8 mouse cellular contexts compared by ENCODE assay signal in the genomic region with DNA sequence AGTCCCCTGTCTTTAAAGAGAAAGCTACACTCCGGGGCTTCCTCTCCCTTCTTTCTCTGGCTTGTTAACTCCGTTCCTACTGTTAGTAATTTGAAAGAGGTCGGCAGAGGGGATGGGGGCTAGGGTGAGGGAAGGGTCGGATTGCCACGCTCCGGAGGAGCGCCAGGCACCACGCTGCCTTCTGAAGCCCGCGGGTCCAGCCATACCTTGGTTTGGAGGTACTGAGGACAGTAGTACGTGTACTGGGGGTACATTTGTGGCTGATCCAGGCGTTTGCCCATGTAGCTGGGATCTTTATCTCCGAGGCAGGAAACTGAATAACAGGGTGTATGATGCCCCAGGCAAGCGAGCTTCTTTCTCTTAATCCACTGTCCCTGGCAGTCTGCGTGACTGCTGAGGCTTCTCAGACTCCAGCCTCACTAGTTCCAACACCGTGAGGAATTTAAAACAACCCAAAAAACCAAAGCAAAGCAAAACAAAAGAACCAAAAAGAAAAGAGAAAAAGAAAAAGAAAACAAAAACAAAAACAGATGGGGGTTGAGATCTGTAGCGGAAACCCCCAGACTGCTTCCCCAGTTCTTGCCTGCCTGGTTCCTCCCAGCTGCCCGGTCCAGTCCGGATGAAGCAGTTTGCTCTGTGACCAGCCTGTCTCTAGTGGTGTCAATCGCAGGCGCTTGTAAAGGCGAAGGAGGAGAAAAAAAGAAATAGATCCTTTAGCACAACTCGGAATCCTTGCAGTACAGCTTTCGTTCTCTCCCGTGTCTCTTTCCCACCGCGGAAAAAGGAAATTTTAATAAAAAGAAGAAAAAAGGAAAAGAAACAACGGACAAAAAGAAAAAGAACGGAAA.
DNase-seq lines count a peak whose midpoint lies in the region; ATAC-seq lines count a peak whose summit lies in the region.

No protein-coding gene starts in this region.

- DNase-seq in lung, adult 18-20 months: peak; percentile 26 to 45
- DNase-seq in lung, postnatal 25 days (ENCODE audit: low spot score): no peak
- peak; percentile 39 to 54 for DNase-seq in adrenal gland, postnatal 36 days
- peak; percentile 64 for DNase-seq in retina, postnatal 1 day
- no peak for DNase-seq in thymus, postnatal 14 days

- peaks cover 20% of the 10 kb centered on the region for H3K4me1 ChIP-seq in forebrain, embryonic 16.5 days (replicated peaks; ENCODE audit: control insufficient read depth, insufficient read depth, low read length)
- peaks cover 12% of the 10 kb centered on the region for H3K4me1 ChIP-seq in intestine, embryonic 16.5 days (ENCODE audit: control insufficient read depth, insufficient read depth, low read length)
- no peaks in the 10 kb centered on the region for H3K4me1 ChIP-seq in liver, embryonic 16.5 days (ENCODE audit: control insufficient read depth, low read depth, low read length)

- H3K9ac ChIP-seq in forebrain, embryonic 16.5 days (replicated peaks; ENCODE audit: low read depth, low read length): peak overlapping the region; percentile 76
- peak overlapping the region; percentile 75 for H3K9ac ChIP-seq in intestine, embryonic 16.5 days (ENCODE audit: low read depth, low read length)
- peak overlapping the region; percentile 29; the same call in 1 of the 2 replicates for H3K9ac ChIP-seq in liver, embryonic 16.5 days (ENCODE audit: low read depth, low read length)

- peak overlapping the region; percentile 91 for H3K4me2 ChIP-seq in forebrain, embryonic 16.5 days (ENCODE audit: low read length)
- peak overlapping the region; percentile 55 for H3K4me2 ChIP-seq in intestine, embryonic 16.5 days (ENCODE audit: low read depth, low read length)
- H3K4me2 ChIP-seq in liver, embryonic 16.5 days (ENCODE audit: low read depth, low read length): peak overlapping the region; percentile 56

- no peaks in the 10 kb centered on the region for H3K9me3 ChIP-seq in forebrain, embryonic 16.5 days (ENCODE audit: control insufficient read depth, low read length)
- H3K9me3 ChIP-seq in intestine, embryonic 16.5 days (ENCODE audit: control insufficient read depth, low read length): no peaks in the 10 kb centered on the region
- H3K9me3 ChIP-seq in liver, embryonic 16.5 days (replicated peaks; ENCODE audit: control insufficient read depth, low read length): no peaks in the 10 kb centered on the region

- no peaks in the 10 kb centered on the region for H3K36me3 ChIP-seq in forebrain, embryonic 16.5 days (ENCODE audit: control insufficient read depth, insufficient read depth)
- no peaks in the 10 kb centered on the region for H3K36me3 ChIP-seq in intestine, embryonic 16.5 days (ENCODE audit: control insufficient read depth, insufficient read depth, low read length)
- H3K36me3 ChIP-seq in liver, embryonic 16.5 days (ENCODE audit: control insufficient read depth, insufficient read depth): no peaks in the 10 kb centered on the region

- ATAC-seq in forebrain, embryonic 16.5 days: peak; percentile 56
- peak; percentile 72 for ATAC-seq in intestine, embryonic 16.5 days
- ATAC-seq in liver, embryonic 16.5 days (ENCODE audit: low read depth): 0 out of 2 replicates have a peak, but pooled peaks have one; percentile 13

- H3K4me3 ChIP-seq in forebrain, embryonic 16.5 days (replicated peaks; ENCODE audit: low read length): peak overlapping the region; percentile 56
- peak overlapping the region; percentile 66 for H3K4me3 ChIP-seq in intestine, embryonic 16.5 days (ENCODE audit: low read length)
- H3K4me3 ChIP-seq in liver, embryonic 16.5 days (ENCODE audit: low read depth, low read length): peak overlapping the region; percentile 49

- peaks cover 7% of the 10 kb centered on the region; the same call in 1 of the 2 replicates for H3K27me3 ChIP-seq in forebrain, embryonic 16.5 days (replicated peaks; ENCODE audit: control insufficient read depth, insufficient read depth, low read length)
- H3K27me3 ChIP-seq in intestine, embryonic 16.5 days (replicated peaks; ENCODE audit: control insufficient read depth, insufficient read depth, low read length): no peaks in the 10 kb centered on the region
- no peaks in the 10 kb centered on the region for H3K27me3 ChIP-seq in liver, embryonic 16.5 days (ENCODE audit: control insufficient read depth, insufficient read depth, low read depth, low read length)

- under 1% methylated on average over 29 of the region's 29 CpGs for WGBS in forebrain, embryonic 16.5 days
- under 1% methylated on average over 29 of the region's 29 CpGs for WGBS in intestine, embryonic 16.5 days
- 1% methylated on average over 29 of the region's 29 CpGs for WGBS in liver, embryonic 16.5 days (ENCODE audit: insufficient replicate concordance)

- H3K27ac ChIP-seq in forebrain, embryonic 16.5 days (ENCODE audit: low read length): peak overlapping the region; percentile 52
- H3K27ac ChIP-seq in intestine, embryonic 16.5 days (ENCODE audit: low read length): peak overlapping the region; percentile 71
- H3K27ac ChIP-seq in liver, embryonic 16.5 days (ENCODE audit: low read length): no peak overlapping the region

Comparison
In these comparisons a context has a peak if more than half of its experiments do, and no peak if none do; other contexts are left out.
1. DNase-seq: peak in lung, adult 18-20 months (2 of 2), adrenal gland, postnatal 36 days (2 of 2) and retina, postnatal 1 day (single experiment); none in lung, postnatal 25 days (single experiment) and thymus, postnatal 14 days (single experiment).
2. ATAC-seq: peak in every context shown above with its lines; median percentile 72 in intestine, embryonic 16.5 days; 56 in forebrain, embryonic 16.5 days; 13 in liver, embryonic 16.5 days.
3. Peak in every context shown above with its lines, with median percentiles within 50 percentile points of each other: H3K4me2 ChIP-seq, H3K4me3 ChIP-seq and H3K9ac ChIP-seq.